Mouse (Mus musculus) heart, adult 2 months (tissue): Measurements from ENCODE around the gene Islr2. TPM values are rescaled to one million over a fixed set of nuclear protein-coding genes. Genes with fewer than 3 reads are reported as not detected.

Source experiments
- DNase-seq, 2 experiments: peaks; one replicate each; pipeline ENCODE4 v3.0.0; 2021
- H3K27ac ChIP-seq: fragments of 200-600 bp; 2 replicates; pipeline ENCODE4 v1.8.1; 2022
- H3K27me3 ChIP-seq: fragments of 200-500 bp; 2 replicates; pipeline ENCODE4 v1.6.1; 2012; ENCODE audit warnings: mild to moderate bottlenecking, low read length, inconsistent platforms, mixed read lengths; ENCODE audit not compliant: control insufficient read depth, insufficient read depth
- H3K36me3 ChIP-seq: fragments of 200-500 bp; 2 replicates; pipeline ENCODE4 v1.6.1; 2012; ENCODE audit warnings: low read length, inconsistent platforms; ENCODE audit not compliant: control insufficient read depth, insufficient read depth
- H3K4me1 ChIP-seq: fragments of 200-500 bp; 2 replicates; pipeline ENCODE4 v1.6.1; 2011; ENCODE audit warnings: low read length; ENCODE audit not compliant: control insufficient read depth, insufficient read depth
- H3K4me3 ChIP-seq: fragments of 200-600 bp; 2 replicates; pipeline ENCODE4 v1.8.1; 2022
- H3K79me2 ChIP-seq: fragments of 200-500 bp; replicated peaks from 2 replicates; pipeline ENCODE4 v1.6.1; 2012; ENCODE audit warnings: mild to moderate bottlenecking, inconsistent platforms, low read length, moderate library complexity, mixed read lengths; ENCODE audit not compliant: control insufficient read depth, insufficient read depth
- H3K9ac ChIP-seq: fragments of 200-500 bp; 2 replicates; pipeline ENCODE4 v1.6.1; 2012; ENCODE audit warnings: low read depth, mild to moderate bottlenecking, control low read depth, inconsistent platforms, low read length, mixed read lengths
- CTCF ChIP-seq: fragments of 200-600 bp; IDR thresholded peaks from 2 replicates; pipeline ENCODE4 v1.8.1; 2022; ENCODE audit warnings: antibody characterized with exemption, mild to moderate bottlenecking, moderate library complexity
- EP300 ChIP-seq: fragments of 200-500 bp; IDR thresholded peaks from 2 replicates; pipeline ENCODE4 v1.6.1; 2011; ENCODE audit warnings: low read depth, low read length, control low read depth; ENCODE audit not compliant: insufficient read depth
- POLR2A ChIP-seq: fragments of 200-500 bp; IDR thresholded peaks from 2 replicates; pipeline ENCODE4 v1.6.1; 2011; ENCODE audit warnings: mild to moderate bottlenecking, low read depth, low read length, control low read depth; ENCODE audit not compliant: insufficient read depth
- WGBS: fragments of 180-500 bp; shearing (Covaris S2); methylation state at CpG from one replicate; pipeline ENCODE4 v1.1.7; 2018; 5-methylcytosine and 5-hydroxymethylcytosine counted together
- intact Hi-C: fragments of 180-260 bp; cut with DNase I; formaldehyde crosslinking; loops from one replicate; pipeline ENCODE4 v1.15.1; 2025
- polyA plus RNA-seq: library from polyadenylated mRNA; depleted of rRNA; stranded (reverse); fragments of >200 nt; gene quantifications from 2 replicates; pipeline ENCODE4 v1.2.3, GENCODE M21; 2012
- total RNA-seq, 2 experiments: library from RNA; stranded (reverse); gene quantifications; 2 replicates each; pipeline ENCODE4 v1.2.3; 2021

Islr2 gene
- total and polyA plus RNA-seq, 3 experiments = 0.57 to 0.96 (median 0.61) TPM

GRCm38 (mm10) chr9:58160315-58160714 is 43.8 kb downstream of the Islr2 start:
- H3K27me3 ChIP-seq = no peaks in the 10 kb centered on the region
- TF ChIP-seq CTCF = no peak
- TF ChIP-seq EP300 = no peak
- no peak for TF ChIP-seq POLR2A
- H3K79me2 ChIP-seq = no peaks in the 10 kb centered on the region
- no peak overlapping the region for H3K9ac ChIP-seq
- no peak for DNase-seq
- no peak overlapping the region for H3K27ac ChIP-seq
- H3K36me3 ChIP-seq = no peaks in the 10 kb centered on the region
- WGBS = 61% methylated on average over 5 of the region's 5 CpGs
- intact Hi-C loops = no loop called here
- no peaks in the 10 kb centered on the region; the same call in 1 of the 2 replicates for H3K4me1 ChIP-seq
- H3K4me3 ChIP-seq = no peak overlapping the region

- Histone ChIP-seq H3K4me1 (no peaks in the 10 kb centered on the region; the same call in 1 of the 2 replicates), H3K27me3 (no peaks in the 10 kb centered on the region), H3K36me3 (no peaks in the 10 kb centered on the region), H3K27ac (no peak overlapping the region), H3K79me2 (no peaks in the 10 kb centered on the region), H3K9ac (no peak overlapping the region), H3K4me3 (no peak overlapping the region)
- peak; percentile 44 to 58 for DNase-seq
- 42% methylated on average over 4 of the region's 4 CpGs for WGBS
- TF ChIP-seq POLR2A (no peak), CTCF (no peak), EP300 (no peak)
- intact Hi-C loops = loop anchor here (5.0 kb wide), 1 partner anchor 68 kb away; no protein-coding TSS in a partner anchor
Measured at GRCm38 (mm10) chr9:58159855-58160254, 44.3 kb downstream of the Islr2 start.

- H3K9ac ChIP-seq = peak overlapping the region; percentile 29; the same call in 1 of the 2 replicates
- H3K36me3 ChIP-seq = no peaks in the 10 kb centered on the region
- H3K27me3 ChIP-seq = no peaks in the 10 kb centered on the region
- no peaks in the 10 kb centered on the region; the same call in 1 of the 2 replicates for H3K4me1 ChIP-seq
- intact Hi-C loops = loop anchor here (5.0 kb wide), 1 partner anchor 66 kb away; no protein-coding TSS in a partner anchor
- H3K4me3 ChIP-seq = peak overlapping the region; percentile 23
- 0 out of 2 replicates have a peak, but pooled peaks have one; percentile 35 for TF ChIP-seq POLR2A
- no peak for TF ChIP-seq CTCF
- TF ChIP-seq EP300 = no peak
- peak overlapping the region; percentile 68 for H3K27ac ChIP-seq
- peak; percentile 72 to 75 for DNase-seq
- 39% methylated on average over 7 of the region's 7 CpGs for WGBS
- H3K79me2 ChIP-seq = no peaks in the 10 kb centered on the region
Measured at GRCm38 (mm10) chr9:58158541-58159311, 45.4 kb downstream of the Islr2 start.

- Histone ChIP-seq H3K27ac (peak overlapping the region; percentile 68), H3K4me1 (no peaks in the 10 kb centered on the region; the same call in 1 of the 2 replicates), H3K79me2 (no peaks in the 10 kb centered on the region), H3K36me3 (no peaks in the 10 kb centered on the region), H3K9ac (peak overlapping the region; percentile 15), H3K27me3 (no peaks in the 10 kb centered on the region), H3K4me3 (peak overlapping the region; percentile 26; the same call in 1 of the 2 replicates)
- DNase-seq = no peak
- intact Hi-C loops = loop anchor here (5.0 kb wide), 1 partner anchor 66 kb away; no protein-coding TSS in a partner anchor
- 71% methylated on average over 13 of the region's 13 CpGs for WGBS
- TF ChIP-seq POLR2A = no peak
Measured at GRCm38 (mm10) chr9:58157838-58158237, 46.3 kb downstream of the Islr2 start.

- WGBS = 86% methylated on average over 22 of the region's 22 CpGs
- Histone ChIP-seq H3K4me3 (peak overlapping the region; percentile 9; the same call in 1 of the 2 replicates), H3K9ac (no peak overlapping the region; the same call in 1 of the 2 replicates), H3K4me1 (no peaks in the 10 kb centered on the region; the same call in 1 of the 2 replicates), H3K27ac (no peak overlapping the region; the same call in 1 of the 2 replicates), H3K27me3 (no peaks in the 10 kb centered on the region), H3K79me2 (no peaks in the 10 kb centered on the region), H3K36me3 (no peaks in the 10 kb centered on the region)
- TF ChIP-seq EP300 (no peak), CTCF (no peak), POLR2A (no peak)
- no peak for DNase-seq
- intact Hi-C loops = loop anchor here (5.0 kb wide), 1 partner anchor 65 kb away; no protein-coding TSS in a partner anchor
Measured at GRCm38 (mm10) chr9:58156819-58157560, 47.1 kb downstream of the Islr2 start.
